Mouse (Mus musculus): ENCODE results near the gene Ascc1.

- TF ChIP-seq POLR2A (IDR thresholded peaks at IDR 0.05; ENCODE audit: borderline replicate concordance, insufficient read depth, low read length): no peak
- no peak for TF ChIP-seq CTCF (IDR thresholded peaks at IDR 0.05; ENCODE audit: borderline replicate concordance, insufficient read depth, low read depth, low read length)
Measured at GRCm38 (mm10) chr10:60105391-60106145, 103.0 kb downstream of the Ascc1 start.
